Mouse (Mus musculus): Measurements from ENCODE around the gene Clmn. TPM values are rescaled to one million over a fixed set of nuclear protein-coding genes. Genes with fewer than 3 reads are reported as not detected.

The Clmn gene
- polyA plus RNA-seq, 1 experiment, result not detected

GRCm38 (mm10) chr12:104859140-104859539 is 5.7 kb downstream of the Clmn start:
- no peaks in the 10 kb centered on the region for H3K36me3 ChIP-seq (replicated peaks; ENCODE audit: low read length)
- no peaks in the 10 kb centered on the region; the same call in 1 of the 2 replicates for H3K4me1 ChIP-seq
- TF ChIP-seq FLI1 (IDR thresholded peaks at IDR 0.05; ENCODE audit: low read length) (no peak), GATA1 (IDR thresholded peaks at IDR 0.05; ENCODE audit: borderline replicate concordance, low read length) (no peak)
- H3K27me3 ChIP-seq (replicated peaks), result peaks cover 61% of the 10 kb centered on the region
- peaks cover 15% of the 10 kb centered on the region for H3K9me3 ChIP-seq
- no peak overlapping the region for H3K4me3 ChIP-seq (replicated peaks)

DNA sequence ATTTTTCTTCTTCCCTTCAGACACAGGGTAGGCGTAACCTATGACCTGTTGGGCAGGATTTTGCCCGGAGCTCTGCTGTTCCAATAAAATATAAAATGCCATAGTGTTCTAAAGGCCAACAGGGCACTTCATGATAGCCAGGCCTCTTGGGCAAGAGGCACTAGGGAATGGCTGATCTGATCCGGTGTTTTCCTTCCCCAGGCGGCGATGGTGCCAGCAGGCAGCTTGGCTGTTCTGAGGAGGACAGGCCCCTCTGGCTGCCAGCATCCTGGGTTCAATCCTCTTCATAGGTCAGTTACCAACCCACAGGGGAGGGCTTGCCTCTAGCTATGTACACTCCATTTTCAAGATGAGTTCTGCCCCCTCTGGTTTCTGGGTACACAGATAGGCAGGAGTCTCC is 6.1 kb downstream of the Clmn start:
- TF ChIP-seq GATA1 (IDR thresholded peaks at IDR 0.05; ENCODE audit: borderline replicate concordance, low read length), result no peak
- no peaks in the 10 kb centered on the region for H3K4me1 ChIP-seq
- peaks cover 62% of the 10 kb centered on the region for H3K27me3 ChIP-seq (replicated peaks)
- no peaks in the 10 kb centered on the region for H3K36me3 ChIP-seq (replicated peaks; ENCODE audit: low read length)
- H3K4me3 ChIP-seq (replicated peaks), result no peak overlapping the region
- peaks cover 13% of the 10 kb centered on the region for H3K9me3 ChIP-seq

DNA sequence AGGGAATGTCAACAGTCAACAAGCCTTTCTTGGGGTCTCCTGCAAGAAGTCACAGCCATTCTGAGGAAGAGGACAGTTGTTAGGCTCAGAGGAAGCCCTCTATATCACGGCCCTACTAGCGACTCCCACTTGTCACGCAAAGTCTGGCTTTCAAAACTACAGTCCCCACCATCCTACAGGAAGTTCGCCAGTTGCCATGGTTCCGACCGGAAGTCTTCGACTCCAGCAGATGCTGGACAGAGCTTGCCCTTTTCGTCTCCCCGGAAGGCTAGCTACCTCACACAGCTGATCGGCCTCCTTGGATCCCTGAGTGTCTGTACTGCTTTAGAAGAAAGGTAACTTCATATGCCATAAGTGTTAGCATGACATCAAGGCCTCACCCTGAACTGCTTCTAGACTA is 7.3 kb downstream of the Clmn start:
- Histone ChIP-seq H3K9me3 (peaks cover 1% of the 10 kb centered on the region), H3K4me1 (no peaks in the 10 kb centered on the region), H3K4me3 (replicated peaks) (no peak overlapping the region), H3K27me3 (replicated peaks) (peaks cover 60% of the 10 kb centered on the region), H3K36me3 (replicated peaks; ENCODE audit: low read length) (no peaks in the 10 kb centered on the region)
- no peak for TF ChIP-seq FLI1 (IDR thresholded peaks at IDR 0.05; ENCODE audit: low read length)
- no peak for TF ChIP-seq GATA1 (IDR thresholded peaks at IDR 0.05; ENCODE audit: borderline replicate concordance, low read length)

GRCm38 (mm10) chr12:104856540-104856939 is 8.3 kb downstream of the Clmn start:
- TF ChIP-seq GATA1 (IDR thresholded peaks at IDR 0.05; ENCODE audit: borderline replicate concordance, low read length) (no peak), FLI1 (IDR thresholded peaks at IDR 0.05; ENCODE audit: low read length) (no peak)
- no peaks in the 10 kb centered on the region for H3K36me3 ChIP-seq (replicated peaks; ENCODE audit: low read length)
- H3K4me1 ChIP-seq, result no peaks in the 10 kb centered on the region
- H3K9me3 ChIP-seq, result no peaks in the 10 kb centered on the region
- H3K4me3 ChIP-seq (replicated peaks), result no peak overlapping the region
- H3K27me3 ChIP-seq (replicated peaks), result peaks cover 55% of the 10 kb centered on the region

DNA sequence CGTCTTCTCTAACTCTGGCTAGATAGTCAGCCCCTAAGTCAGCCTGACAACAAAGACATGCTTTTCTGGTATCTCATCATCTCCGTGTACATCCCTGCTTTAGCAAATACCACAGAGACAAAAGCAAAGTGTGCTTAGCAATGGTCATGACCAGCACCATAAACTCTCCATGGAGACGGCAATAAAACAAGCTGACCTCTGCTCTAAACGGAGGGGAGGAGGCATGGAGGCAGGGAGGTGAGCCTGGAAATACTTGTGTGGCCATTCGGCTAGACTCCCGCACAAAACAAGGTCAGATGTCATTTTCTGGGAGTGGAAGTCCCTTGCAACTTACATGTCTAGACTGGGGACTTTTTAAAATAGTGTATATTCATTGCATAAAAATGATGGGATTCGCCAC is 9.3 kb downstream of the Clmn start:
- TF ChIP-seq FLI1 (IDR thresholded peaks at IDR 0.05; ENCODE audit: low read length) (no peak), GATA1 (IDR thresholded peaks at IDR 0.05; ENCODE audit: borderline replicate concordance, low read length) (no peak)
- Histone ChIP-seq H3K9me3 (no peaks in the 10 kb centered on the region), H3K4me3 (replicated peaks) (no peak overlapping the region), H3K4me1 (no peaks in the 10 kb centered on the region), H3K27me3 (replicated peaks) (peaks cover 51% of the 10 kb centered on the region), H3K36me3 (replicated peaks; ENCODE audit: low read length) (no peaks in the 10 kb centered on the region)

DNA sequence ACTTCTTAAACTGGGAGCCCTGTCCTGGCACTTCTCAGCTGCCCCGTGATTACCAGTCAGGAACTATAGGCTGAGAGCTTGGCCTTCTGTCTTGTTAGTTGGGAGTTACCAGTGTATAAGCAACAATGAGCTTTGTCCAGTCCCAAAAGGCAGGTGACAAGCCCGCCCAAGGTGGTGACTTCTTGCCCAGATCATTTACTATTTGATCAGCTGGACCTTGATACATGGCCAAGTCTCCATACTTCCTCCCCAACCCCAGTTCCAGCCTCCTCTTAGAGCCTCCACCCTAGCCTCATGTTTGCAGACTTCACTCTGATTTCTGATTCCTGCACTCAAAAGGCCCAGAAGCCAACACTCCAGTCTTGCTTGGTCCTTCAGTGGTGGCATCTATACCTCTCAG is 10.1 kb downstream of the Clmn start:
- H3K36me3 ChIP-seq (replicated peaks; ENCODE audit: low read length), result no peaks in the 10 kb centered on the region
- H3K4me3 ChIP-seq (replicated peaks), result no peak overlapping the region
- no peaks in the 10 kb centered on the region for H3K9me3 ChIP-seq
- TF ChIP-seq FLI1 (IDR thresholded peaks at IDR 0.05; ENCODE audit: low read length), result no peak
- no peak for TF ChIP-seq GATA1 (IDR thresholded peaks at IDR 0.05; ENCODE audit: borderline replicate concordance, low read length)
- no peaks in the 10 kb centered on the region for H3K4me1 ChIP-seq
- peaks cover 53% of the 10 kb centered on the region for H3K27me3 ChIP-seq (replicated peaks)

GRCm38 (mm10) chr12:104853374-104853773 is 11.5 kb downstream of the Clmn start:
- Histone ChIP-seq H3K36me3 (replicated peaks; ENCODE audit: low read length) (no peaks in the 10 kb centered on the region), H3K4me3 (replicated peaks) (no peak overlapping the region), H3K27me3 (replicated peaks) (peaks cover 54% of the 10 kb centered on the region), H3K4me1 (no peaks in the 10 kb centered on the region), H3K9me3 (no peaks in the 10 kb centered on the region)
- TF ChIP-seq FLI1 (IDR thresholded peaks at IDR 0.05; ENCODE audit: low read length) (no peak), GATA1 (IDR thresholded peaks at IDR 0.05; ENCODE audit: borderline replicate concordance, low read length) (no peak)

GRCm38 (mm10) chr12:104851711-104852508 is 13.0 kb downstream of the Clmn start:
- H3K36me3 ChIP-seq (replicated peaks; ENCODE audit: low read length), result no peaks in the 10 kb centered on the region
- H3K27me3 ChIP-seq (replicated peaks), result peaks cover 57% of the 10 kb centered on the region
- no peak for TF ChIP-seq GATA1 (IDR thresholded peaks at IDR 0.05; ENCODE audit: borderline replicate concordance, low read length)
- no peak overlapping the region for H3K4me3 ChIP-seq (replicated peaks)
- no peaks in the 10 kb centered on the region for H3K9me3 ChIP-seq
- H3K4me1 ChIP-seq, result no peaks in the 10 kb centered on the region

- Histone ChIP-seq H3K36me3 (replicated peaks; ENCODE audit: low read length) (no peaks in the 10 kb centered on the region), H3K4me1 (peaks cover 6% of the 10 kb centered on the region; the same call in 1 of the 2 replicates), H3K4me3 (replicated peaks) (no peak overlapping the region), H3K27me3 (replicated peaks) (peaks cover 66% of the 10 kb centered on the region), H3K9me3 (no peaks in the 10 kb centered on the region)
- TF ChIP-seq FLI1 (IDR thresholded peaks at IDR 0.05; ENCODE audit: low read length), result no peak
- TF ChIP-seq GATA1 (IDR thresholded peaks at IDR 0.05; ENCODE audit: borderline replicate concordance, low read length), result no peak
Measured at GRCm38 (mm10) chr12:104850119-104850518, 14.8 kb downstream of the Clmn start.

GRCm38 (mm10) chr12:104848667-104849066 is 16.2 kb downstream of the Clmn start:
- Histone ChIP-seq H3K4me1 (peaks cover 11% of the 10 kb centered on the region; the same call in 1 of the 2 replicates), H3K27me3 (replicated peaks) (peaks cover 71% of the 10 kb centered on the region), H3K4me3 (replicated peaks) (no peak overlapping the region), H3K9me3 (no peaks in the 10 kb centered on the region), H3K36me3 (replicated peaks; ENCODE audit: low read length) (no peaks in the 10 kb centered on the region)
- TF ChIP-seq GATA1 (IDR thresholded peaks at IDR 0.05; ENCODE audit: borderline replicate concordance, low read length) (no peak), FLI1 (IDR thresholded peaks at IDR 0.05; ENCODE audit: low read length) (no peak)

Measured in megakaryocyte, embryonic 14.5 days (primary cell).